Mouse (Mus musculus) hindlimb bud, embryonic 11.5 days (tissue): ENCODE results near the gene Lyrm7.

Experiments used
- DNase-seq: peaks from one replicate; pipeline ENCODE4 v3.0.0-alpha.2; 2012; ENCODE audit warnings: low read depth, low spot score; ENCODE audit errors: extremely low spot score

The Lyrm7 gene

DNA sequence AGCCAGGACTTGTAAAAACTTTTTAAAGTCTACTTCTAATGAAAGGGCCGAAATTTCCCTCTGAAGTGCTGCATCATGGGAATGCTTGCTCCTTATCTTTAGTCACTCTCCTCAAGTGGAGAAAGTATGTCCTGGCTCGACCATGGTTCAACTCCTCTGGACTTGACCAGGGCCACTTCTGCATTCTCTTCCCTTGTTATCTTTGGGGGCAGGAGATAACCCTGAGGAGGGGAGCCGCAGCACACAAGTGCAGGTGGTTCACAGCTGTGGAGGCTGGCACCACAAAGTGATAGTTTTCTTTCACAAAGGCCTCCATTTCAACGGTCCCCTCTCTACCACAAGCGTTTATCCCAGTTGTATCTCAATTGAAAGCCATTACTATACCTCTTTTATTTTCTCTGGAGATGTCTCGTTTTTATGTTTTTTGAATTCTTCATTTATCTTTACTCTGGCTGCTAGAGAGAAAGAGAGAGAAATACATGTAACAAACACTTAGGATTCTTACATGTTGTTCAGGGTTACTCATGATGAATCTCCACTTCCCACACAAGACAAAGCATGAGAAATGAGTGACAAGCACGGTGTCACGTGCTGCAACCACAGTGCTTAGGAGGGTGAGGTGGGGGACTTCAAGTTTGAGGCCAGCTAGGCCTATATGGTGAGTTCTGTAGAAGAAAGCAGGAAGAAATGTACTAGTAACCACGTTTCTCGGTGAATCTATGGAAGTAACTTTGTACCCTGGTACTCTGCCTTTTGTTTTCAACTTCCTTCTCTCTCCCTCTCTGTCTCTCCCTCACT is 10.6 kb downstream of the Lyrm7 start:
- no peak for DNase-seq

DNA sequence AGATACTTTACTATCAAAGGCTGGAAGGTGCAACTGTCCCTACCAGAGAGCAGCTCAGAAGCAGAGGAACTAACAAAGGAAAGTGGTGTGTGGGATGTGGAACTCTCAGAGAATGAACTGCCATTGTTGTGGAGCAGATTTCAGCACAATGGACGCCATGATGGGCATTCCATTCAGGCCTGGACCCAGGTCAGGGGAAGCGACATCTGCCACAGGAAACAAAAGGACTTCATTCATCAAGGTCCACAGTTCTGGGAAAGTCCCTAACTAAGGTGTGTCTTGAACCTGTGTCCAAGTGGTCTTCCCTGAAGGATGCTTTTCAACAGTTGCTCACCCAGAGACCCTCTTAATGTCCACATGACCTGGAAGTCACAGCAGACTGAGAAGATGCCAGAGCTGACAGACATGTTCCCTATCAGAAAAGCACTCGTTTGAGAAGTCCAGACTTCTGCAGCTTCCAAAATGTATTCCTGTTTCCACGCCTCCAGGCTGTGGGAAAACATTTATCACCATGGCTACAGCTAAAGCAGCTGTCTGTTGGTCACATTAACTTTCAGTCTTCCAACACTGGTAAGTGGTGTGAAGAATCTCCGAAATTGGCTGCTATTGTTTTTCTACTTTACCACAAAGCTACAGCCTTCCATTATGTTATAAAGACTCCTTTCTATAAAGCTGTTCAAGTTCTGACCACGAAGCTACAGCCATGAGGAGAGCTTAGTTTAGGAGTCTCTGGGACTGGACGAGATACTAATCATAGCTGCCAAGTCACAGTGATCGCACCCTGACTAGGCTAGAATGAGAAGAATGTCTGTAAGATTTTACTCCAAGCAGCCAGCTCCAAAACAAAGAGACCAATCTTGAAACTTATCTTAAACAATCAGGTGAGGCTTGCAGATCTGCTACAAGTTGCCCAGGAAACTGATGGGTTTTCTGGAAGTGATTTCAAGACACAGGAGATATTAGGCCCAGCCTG is 15.0 kb downstream of the Lyrm7 start:
- no peak for DNase-seq

GRCm38 (mm10) chr11:54844959-54845358 is 15.8 kb downstream of the Lyrm7 start:
- DNase-seq: no peak

DNA sequence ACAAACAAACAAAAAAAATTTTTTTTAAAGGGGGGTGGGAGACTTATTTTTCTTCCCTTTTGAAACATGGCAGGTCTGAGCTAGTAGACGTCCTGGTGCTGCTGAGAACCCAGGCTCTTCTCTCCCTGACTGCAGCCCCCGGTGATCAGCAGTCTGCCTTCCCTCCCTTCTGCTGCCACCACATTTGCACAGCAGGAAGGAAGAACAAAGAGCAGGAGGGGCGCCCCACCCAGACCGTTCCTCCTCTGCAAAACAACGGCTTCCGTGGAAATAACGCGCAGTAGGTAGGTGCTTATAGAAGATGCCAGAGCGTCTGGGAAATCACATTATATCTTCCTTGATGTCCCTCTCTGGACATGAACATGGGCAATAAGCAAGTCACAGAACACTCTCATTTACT is 16.3 kb downstream of the Lyrm7 start:
- no peak for DNase-seq

DNA sequence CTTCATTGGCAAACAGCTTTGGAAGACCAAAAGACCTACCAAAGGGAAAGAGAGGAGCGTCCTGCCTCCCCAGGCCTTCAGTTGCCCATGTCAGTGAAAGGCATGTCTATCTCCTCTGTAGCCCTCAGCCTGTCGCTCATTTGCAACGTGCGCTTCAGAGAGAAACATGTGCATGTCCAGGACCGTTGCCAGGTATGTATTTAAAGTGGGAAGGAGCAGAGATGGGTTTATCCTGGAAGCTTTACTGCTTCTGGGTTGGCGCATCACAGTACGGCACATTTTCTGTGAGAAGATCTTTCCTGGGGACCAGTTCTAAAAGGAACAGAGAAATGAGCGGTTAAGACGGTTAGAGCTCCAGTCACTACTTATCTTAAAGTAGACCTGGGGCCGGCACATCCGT is 19.8 kb downstream of the Lyrm7 start:
- no peak for DNase-seq

- DNase-seq: no peak
These were observed 21.0 kb downstream of the Lyrm7 start for GRCm38 (mm10) chr11:54839696-54840095.

GRCm38 (mm10) chr11:54836106-54836505 is 24.6 kb downstream of the Lyrm7 start:
- no peak for DNase-seq

- no peak for DNase-seq
These were observed 26.1 kb downstream of the Lyrm7 start for GRCm38 (mm10) chr11:54834596-54834995.

- DNase-seq: no peak
These were observed 26.9 kb downstream of the Lyrm7 start for GRCm38 (mm10) chr11:54833833-54834232.

- no peak for DNase-seq
These were observed 33.9 kb downstream of the Lyrm7 start for GRCm38 (mm10) chr11:54826819-54827218.

- DNase-seq: no peak
These were observed 34.9 kb downstream of the Lyrm7 start for GRCm38 (mm10) chr11:54825774-54826173.

DNA sequence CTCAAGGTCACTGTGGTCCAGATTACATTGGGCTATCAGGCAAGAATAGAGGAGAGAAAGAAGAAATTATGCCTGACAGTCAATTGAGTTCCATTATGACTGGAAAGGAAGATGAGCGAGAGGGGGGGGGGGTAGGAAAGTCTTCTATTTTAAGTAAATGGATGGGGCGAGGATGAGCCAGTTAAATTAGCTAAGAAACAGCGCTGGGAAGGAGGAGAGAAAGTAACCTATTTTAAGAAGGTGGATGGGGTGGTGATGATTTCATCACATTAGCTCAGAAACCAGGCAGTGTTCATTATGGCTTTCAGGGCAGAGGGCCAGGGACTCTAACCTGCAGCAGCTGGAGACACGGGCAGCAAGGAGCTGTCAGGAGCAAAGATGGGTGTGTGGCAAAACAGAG is 37.2 kb downstream of the Lyrm7 start:
- DNase-seq: no peak

- DNase-seq: no peak
These were observed 41.2 kb downstream of the Lyrm7 start for GRCm38 (mm10) chr11:54819489-54819888.

- no peak for DNase-seq
These were observed 43.3 kb downstream of the Lyrm7 start for GRCm38 (mm10) chr11:54817449-54817848.

DNA sequence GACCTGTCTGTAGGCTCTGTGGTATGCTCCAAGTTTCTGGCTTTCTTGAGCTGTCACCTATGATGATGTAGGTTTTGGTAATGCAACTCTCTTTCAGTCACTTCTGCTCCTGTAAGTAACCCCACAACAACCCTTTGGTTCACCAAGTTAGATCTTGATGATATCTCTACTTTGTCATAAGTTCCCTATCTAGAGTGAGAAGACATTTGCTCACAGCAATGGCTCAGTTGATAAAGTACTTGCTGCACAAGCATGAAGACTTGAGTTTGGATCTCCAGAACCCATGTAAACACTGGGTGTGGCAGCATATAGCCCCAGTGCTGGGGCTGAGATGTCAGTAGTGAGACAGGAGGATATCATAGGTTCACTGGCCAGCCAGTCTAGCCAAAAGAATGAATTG is 45.1 kb downstream of the Lyrm7 start:
- DNase-seq: no peak

- DNase-seq: no peak
These were observed 47.8 kb downstream of the Lyrm7 start for GRCm38 (mm10) chr11:54812812-54813516.

DNA sequence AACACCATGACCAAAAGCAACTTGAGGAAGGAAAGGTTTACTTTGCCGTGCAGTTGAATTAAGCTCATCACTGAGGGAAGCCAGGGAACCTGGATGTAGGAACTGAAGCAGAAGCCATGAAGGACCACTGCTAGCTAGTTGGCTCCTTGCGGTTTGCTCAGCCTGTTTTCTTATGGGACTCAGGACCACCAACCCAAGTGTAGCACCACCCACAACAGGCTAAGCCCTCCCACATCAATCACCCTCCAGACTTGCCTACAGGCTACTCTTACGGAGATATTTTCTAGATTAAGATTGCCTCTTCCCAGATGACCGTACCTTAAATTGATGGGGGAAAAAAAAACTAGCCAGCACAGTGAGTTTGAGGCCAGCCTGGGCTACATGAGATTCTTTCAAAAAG is 48.4 kb downstream of the Lyrm7 start:
- DNase-seq: no peak

GRCm38 (mm10) chr11:54811054-54811453 is 49.7 kb downstream of the Lyrm7 start:
- no peak for DNase-seq

- DNase-seq: no peak
These were observed 51.1 kb downstream of the Lyrm7 start for GRCm38 (mm10) chr11:54809582-54809981.

- no peak for DNase-seq
These were observed 52.5 kb downstream of the Lyrm7 start for GRCm38 (mm10) chr11:54808177-54808576.

- no peak for DNase-seq
These were observed 53.0 kb downstream of the Lyrm7 start for GRCm38 (mm10) chr11:54807669-54808068.
